Mouse (Mus musculus) thymus, postnatal 10 days (tissue): ENCODE results near the gene Polm.

ENCODE experiments used
- DNase-seq, 2 experiments: peaks; one replicate each; pipeline ENCODE4 v3.0.0; 2021; ENCODE audit warnings: low spot score in 2 of 2

The Polm gene

DNA sequence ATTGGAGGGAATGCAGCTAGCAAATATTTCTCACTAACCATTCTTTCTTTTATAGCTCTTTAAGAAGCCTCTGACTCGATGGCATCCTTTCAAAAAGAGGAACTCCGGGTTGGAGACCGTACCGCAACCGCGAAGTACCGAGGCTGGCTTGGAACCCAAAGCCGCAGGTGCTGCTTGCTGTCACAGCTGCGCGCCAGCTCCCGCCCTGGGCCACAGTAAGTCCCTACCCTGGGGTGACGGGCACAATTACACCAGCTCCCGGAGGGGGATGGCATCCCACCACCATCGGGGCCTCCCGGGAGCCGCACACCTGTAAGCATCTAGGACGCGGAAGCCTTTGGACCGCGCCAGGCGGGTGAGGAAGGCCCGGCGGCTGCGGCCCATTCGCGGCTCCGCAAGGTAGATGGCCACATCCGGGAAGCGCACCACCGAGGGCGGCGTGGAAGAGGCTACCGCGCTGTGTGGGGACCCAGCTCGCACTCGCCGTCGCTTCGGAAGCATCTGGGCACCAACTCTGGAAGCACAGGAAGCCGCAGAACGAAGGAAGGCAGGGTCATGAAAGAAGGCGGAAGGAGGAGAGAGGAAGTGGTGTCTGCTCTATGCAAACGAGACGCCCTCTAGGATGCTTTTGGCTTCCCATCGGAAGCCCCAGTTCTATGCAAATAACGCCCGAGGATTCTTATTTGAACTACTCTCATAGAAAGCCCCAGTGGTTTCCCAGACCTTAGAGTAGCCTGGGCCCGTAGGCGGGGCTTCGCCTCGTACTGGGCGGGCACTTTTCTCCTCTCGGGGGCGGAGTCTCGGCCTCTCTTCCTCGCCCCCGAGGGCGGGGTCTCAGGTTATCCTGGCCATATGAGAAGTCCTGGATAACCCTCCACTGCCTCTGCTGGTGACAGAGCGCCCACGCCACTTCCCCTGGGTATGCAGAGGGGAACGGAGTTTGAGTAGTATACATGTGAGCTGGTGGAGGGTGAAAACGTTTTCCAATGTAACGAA, at the start of gene Polm:
Polm (minus strand) TSS at position 766 of the 996 bp plus-strand sequence.
- DNase-seq, result peak; percentile 79

DNA sequence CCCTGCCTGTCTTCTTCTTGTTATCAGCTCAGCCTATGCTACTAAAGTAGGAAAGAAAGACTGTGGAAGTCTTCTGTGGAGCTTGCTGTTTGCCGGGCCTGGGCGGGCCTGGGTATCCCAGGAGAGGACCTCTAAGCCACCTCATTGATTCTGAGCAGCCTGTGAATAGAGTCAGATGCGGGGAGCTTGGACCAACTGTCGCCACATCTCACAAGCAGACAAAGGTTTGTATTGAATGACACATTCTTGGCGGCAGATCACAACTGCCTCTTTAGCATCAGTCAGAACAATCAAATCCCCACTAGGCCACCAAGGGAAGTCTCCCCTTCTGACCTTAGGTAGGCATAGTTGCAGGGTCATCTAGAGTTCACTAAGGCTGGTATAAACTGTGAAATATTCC, 49.4 kb upstream of the Polm start:
- DNase-seq, result no peak

DNA sequence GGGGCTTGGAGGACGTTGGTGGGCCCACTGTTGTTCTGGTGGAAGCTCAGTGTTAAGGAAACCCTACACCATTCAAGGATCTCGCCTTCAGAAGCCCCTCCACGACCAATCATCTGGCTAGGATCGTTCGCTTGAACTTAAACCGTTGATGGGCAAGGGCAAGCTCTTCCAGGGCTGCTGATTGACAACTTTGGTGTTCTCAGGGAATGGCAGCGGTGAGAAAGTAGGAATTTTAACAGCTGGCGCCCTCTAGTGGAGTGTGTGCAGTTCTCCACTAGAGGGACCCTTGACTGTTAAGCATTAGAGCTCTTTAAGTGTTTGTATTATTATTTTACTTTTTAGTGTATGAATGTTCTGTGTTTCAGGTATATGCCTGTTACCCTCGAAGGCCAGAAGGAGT, 48.4 kb upstream of the Polm start:
- peak in 1 of 2 experiments; percentile 72 for DNase-seq

DNA sequence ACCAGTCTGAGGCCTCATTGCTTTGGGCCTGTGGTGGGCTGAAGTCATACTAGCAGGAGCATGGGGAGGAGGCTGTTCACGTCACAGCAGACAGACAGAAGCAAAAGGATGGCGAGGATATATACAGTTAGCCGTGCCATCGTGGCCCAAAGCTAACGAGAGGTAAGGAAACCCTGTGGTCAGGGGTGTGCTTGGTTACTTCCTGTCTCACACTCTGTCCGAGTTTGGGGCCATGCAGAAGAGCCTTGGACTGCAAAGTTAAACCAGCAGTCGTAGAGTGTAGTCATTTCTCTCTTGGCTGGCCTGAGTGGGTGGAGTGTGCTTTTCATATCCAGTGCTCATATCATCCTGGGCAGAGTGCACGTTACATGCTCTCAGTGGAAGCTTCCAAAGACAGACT, 44.7 kb upstream of the Polm start:
- DNase-seq, result no peak

DNA sequence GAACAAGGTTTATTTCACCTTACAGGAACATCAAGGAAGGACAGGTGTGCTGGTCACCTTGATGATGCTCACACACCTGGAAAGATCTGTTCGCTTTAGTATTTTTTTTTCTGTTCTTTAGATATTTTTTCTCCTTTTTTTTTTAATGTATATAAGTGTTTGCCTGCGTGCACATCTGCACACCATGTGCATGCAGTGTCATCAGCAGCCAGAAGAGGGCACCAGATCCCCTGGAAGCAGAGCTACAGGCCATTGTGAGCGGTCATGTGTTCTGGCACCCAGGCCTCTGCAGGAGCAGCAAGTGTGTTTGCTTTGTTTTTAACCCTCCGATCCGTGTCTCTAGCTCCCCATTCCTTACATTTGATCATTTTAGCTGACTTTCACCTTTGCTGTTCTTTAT, 42.1 kb upstream of the Polm start:
- DNase-seq, result peak; percentile 24 to 62

DNA sequence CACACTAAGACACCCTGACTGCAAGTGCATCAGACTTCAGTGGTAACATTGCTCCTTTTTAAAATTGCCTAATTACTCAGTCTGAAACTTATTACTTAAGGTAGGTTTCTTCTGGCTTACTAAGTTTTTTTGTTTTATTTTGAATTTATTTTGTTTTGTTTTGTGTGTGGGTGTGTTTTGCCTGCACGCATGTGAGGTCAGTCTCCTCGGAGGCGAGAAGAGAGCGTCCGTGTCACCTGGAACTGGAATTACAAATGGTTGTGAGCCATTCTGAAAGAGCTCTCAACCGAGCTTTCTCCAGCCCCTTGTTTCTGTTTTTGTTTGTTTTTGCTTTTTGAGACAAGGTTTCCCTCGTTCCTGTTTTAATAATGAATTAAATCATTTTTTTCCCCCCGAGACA, 40.8 kb upstream of the Polm start:
- no peak for DNase-seq

DNA sequence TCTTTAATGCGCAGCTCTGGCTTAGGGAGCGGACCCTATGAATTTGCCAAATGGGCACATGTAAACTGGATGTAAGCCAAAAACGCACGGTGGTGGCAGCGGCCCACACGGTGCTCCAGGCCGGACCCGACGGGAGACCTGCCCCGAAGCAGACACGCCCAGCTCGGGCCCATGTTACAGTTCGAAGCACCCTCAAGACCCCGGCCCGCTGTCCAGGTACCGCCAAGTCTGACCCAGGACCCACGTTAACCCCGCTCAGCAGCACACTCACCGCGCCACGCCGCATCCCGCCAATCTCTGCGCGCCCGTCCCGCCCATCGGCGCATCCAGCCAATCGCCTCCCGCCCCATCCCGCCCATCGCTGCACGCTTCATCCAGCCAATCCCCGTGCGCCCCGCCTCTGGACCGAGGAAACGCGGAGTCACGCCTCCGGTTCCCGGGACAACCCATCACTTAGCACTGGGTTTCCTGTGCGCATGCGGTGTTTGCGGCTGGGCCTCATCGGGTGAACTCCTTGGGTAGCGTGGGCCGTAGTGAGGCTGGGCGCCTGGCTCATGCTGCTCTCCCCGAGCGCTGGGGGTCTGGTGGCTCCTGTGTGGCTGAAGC, 40.2 kb upstream of the Polm start, which contains the start of gene Pold2:
Pold2 (minus strand) TSS at position 372 of the 606 bp plus-strand sequence.
- peak; percentile 96 to 97 for DNase-seq

DNA sequence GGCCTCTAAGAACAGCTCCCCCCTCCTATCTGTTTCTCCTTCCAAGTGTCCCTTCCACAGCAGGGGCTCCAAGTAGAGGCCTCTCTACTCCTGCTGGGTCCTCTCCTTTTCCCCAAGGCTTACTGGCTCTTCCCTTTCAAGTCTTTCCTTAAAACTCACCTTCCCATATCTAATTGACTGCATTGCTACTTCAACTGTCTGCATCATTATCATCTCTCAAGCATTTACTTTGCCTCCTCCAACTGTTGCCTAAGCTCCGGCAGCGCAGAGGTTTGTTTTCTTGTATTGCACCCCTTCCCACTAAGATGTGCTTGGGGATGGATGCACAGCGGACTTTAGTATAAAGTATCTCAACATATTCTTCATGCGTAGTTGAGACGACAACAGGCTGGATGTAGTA, 39.6 kb upstream of the Polm start:
- DNase-seq, result no peak

DNA sequence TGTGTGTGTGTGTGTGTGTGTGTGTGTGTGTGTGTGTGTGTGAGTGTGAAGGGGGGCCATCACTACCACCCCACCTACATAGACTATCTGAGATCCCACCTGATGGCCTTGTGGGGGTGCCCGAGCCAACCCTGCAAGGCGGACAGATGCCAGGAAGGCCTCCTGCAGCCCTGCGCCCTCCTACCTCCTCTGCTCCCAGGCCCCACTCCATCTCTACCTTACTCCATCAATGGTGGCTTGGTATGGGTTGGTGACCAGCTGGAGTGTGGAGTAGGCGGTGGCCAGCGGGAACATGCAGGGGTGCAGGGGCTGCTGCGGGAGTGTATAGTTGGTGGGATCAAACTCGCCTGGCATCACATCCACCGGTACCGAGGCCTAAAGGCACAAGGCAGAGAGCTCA, 35.4 kb upstream of the Polm start:
- DNase-seq, result no peak

DNA sequence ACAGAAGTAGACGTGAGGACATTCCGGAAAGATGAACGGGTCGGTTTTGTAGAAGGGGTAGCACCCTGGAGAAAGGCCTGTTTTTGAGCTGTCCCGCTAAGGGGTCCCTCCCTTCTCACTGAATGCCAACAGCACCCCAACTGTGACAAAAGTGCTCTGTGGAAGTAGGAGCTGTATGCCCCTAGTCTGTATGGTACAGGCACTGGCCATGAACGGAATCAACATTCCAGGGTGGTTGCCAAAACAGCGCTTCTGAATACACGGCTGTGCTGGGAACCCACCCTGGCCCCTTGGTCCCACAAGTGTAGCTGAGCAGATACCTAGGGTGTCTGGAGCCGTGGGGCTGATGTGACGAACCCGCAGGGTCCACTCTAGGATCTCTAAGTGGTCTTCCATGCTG, 34.9 kb upstream of the Polm start:
- DNase-seq, result no peak

DNA sequence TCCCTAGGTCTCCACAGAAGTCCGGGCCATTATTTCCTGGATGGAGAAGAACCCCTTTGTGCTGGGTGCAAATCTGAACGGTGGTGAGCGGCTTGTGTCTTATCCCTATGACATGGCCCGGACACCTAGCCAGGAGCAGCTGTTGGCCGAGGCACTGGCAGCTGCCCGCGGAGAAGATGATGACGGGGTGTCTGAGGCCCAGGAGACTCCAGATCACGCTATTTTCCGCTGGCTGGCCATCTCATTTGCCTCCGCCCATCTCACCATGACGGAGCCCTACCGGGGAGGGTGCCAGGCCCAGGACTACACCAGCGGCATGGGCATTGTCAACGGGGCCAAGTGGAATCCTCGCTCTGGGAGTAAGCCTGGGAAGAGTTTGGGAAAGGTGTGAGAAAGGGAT, 32.3 kb upstream of the Polm start:
- DNase-seq, result no peak

DNA sequence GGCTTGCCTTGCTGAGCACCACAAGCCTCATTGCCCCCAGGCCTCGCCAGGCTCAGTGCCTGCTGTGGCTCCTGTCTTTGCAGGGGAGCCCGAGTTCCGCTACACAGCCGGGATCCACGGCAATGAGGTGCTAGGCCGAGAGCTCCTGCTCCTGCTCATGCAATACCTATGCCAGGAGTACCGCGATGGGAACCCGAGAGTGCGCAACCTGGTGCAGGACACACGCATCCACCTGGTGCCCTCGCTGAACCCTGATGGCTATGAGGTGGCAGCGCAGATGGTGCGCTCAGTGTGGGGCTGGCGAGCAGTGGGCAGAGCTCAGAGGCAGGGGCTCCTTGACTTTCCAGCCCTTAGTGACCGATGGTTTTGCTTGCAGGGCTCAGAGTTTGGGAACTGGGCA, 31.5 kb upstream of the Polm start:
- DNase-seq, result no peak

DNA sequence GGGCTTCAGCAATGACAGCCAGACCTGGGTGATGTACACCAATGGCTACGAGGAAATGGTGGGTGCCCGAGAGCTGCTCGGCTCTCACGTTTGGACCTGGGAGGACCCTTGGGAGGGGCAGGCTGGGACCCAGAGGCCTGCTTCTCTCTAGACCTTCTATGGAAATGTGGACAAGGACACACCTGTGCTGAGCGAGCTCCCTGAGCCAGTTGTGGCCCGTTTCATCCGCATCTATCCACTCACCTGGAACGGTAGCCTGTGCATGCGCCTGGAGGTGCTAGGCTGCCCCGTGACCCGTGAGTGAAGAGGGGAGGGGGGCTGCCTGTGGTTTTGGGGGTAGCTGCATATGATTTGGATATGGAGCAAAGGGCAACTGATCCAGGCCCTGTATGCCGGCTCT, 30.5 kb upstream of the Polm start:
- DNase-seq, result no peak

DNA sequence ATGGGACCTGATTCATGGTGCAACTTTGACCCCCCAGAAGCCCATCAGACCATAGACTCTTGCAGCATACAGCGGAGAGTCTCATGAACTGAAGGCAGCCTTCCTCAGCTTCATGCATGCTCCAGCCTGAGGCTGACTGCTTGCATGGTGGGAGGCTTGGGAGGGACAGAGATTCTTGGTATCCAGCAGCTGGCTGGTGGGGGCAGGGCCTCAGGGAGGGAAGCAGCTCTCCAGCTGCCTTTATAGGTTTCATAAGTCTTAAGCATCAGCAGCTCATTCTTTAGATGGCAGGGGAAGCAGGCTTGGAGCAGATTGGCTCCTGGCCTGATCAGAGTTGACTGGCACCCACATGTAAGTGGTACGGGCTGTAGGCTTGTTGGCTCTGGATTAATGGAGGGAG, 29.4 kb upstream of the Polm start:
- no peak for DNase-seq

DNA sequence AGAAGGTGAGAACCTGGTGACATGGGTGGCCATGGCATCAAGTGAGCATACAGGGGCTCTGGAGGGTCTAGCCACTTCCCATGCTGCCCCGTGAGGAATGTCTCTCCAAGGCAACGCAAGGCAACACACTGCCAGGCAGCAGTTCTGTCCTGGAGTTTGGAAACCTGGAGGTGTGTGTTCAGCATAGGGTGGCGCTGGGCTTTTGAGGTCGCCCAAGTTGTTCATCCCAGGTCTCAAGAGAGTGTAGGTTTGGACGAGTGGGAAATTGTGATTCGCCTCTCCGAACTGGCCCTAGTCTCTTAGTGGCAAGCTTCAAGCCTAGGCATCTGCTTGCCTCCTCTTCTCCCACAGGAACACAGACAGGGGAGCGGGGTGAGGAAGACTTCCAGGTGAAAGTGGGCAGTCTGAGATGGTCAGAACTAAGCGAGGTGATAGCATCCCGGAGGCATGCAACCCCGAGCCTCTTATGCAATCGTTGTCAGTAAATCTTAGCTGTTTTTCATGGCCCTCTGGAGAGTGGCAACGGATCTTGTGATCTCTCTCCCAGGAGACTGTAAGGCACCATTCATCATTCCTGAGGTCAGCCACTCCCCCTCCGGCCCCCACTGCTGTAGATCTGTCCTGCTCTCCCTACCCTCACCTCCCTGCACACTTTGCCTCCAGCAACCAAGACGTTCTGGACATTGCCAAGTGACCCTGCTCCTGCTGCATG, 24.7 kb upstream of the Polm start:
- no peak for DNase-seq

DNA sequence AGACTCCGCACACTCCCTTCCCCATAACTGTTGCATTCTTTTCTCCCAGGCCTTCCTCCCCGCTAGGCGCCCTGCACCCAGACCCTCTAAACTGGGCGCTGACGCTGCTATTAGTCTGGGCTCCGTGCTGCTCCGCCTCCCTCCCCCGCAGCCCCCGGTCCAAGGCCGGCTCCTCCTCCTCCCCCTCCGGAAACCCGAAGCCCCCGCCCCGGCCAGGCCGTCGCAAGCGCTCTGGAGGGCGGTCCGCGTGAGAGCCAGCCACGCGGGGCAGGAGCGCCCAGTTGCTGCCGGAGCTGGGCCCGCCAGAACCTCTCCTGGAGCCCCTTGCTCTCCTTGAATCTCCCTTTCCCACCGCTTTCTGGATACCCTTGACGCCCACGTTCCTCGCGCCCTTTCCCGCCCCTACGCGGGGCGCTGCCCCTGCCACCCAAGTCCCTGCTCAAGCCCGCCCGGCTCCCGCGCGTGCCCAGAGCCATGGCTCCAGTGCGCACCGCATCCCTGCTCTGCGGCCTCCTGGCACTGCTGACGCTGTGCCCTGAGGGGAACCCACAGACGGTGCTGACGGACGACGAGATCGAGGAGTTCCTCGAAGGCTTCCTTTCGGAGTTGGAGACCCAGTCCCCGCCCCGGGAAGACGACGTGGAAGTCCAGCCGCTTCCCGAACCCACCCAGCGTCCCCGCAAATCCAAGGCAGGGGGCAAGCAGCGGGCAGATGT, 24.0 kb upstream of the Polm start, which contains the start of gene Aebp1:
Aebp1 (plus strand) TSS at position 270 of the 716 bp plus-strand sequence.
- DNase-seq, result no peak

DNA sequence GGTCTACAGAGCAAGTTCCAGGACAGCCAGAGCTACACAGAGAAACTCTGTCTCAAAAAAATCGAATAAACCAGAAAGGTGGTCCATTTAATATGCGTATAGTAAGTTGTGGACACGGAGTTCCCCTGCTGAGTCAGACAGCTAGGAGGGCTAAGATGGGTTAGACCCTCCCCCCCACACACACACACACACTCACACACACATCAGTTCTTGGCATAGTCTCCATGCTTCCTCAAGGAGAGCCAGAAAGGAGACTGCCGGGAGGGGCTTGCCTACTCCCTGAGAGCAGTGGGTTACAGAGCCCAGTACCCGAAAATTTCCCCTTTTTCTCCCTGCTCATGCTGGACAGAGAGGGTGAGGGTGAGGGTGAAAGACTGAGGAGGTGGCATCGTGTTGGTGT, 22.8 kb upstream of the Polm start:
- DNase-seq, result no peak

DNA sequence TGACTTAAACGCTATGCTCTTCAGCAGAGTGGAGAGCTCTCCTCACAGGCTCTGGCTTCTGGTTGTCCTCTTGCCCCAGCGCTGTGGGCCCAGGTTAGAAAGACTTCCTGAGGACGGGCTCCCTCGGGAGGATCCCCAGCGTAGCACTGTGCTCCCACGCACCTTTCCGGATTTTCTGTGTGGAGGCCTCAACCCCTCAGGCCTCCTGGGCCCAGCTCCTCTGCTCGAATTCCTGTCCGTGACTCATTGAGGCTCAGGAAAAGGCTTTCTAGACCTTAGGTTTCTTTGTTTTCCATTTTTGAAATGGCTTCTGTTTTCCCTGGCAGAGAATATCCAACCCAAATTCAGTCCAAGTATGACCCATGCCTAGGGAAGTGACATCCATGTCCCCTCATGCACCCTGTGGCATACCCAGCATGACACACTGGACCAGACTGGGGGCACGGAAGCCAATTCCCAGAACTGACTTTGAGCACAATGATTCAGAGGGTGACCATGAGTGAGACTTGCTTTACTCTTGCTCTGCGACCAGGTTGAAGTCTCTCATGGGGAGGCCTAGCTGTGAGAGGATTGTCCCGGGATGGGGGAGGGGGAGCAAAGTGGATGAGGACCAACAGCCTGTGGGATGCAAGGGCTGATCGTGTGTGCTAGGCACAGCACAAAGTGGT, 22.2 kb upstream of the Polm start:
- no peak for DNase-seq

DNA sequence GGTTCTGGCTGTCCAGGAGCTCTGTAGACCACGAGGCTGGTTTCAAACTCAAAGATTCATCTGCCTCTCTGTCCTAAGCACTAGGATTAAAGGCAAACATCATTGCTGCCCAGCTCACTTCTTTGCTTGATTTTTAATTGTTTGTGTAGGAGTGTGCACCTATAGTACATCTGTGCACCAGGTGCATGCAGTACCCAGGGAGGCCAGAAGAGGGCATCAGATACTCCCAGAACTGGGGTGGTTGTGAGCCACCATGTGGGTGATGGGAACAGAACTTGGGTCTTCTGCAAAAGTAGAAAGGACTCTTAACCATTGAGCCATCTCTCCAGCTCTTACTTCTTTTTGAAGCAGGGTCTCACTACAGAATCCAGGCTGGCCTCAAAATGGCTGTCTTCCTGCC, 20.9 kb upstream of the Polm start:
- DNase-seq, result no peak

DNA sequence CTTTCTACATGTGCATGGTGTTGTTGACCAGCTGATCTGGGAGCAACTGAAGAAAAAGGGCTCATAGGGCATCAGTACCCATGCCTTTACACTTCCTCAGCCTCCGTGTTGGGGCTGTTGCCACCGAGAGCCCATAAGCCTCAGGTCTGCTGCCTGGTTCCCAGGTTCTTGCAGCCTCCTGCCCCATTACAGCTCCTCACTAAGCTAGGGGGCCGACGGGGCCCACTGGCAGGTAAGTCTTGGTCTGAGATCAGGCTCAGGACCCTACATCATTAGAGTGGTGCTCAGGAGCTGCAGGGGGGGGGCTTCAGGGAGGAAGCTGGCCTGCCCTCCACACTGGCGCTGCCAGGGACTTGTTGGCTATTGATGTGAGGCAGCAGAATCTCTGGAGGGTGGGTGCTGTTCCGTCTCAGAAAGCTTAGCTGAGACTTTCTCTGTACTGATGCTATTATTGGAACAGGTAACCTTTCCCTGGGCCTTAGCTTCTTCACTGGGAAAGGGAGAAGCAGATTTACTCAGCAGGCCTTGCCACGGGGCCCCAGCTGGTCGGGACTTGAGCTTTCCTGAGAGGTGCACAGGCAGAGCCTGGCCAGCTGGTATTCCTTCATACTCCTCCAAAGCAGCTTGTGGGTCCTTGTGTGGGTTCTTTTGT, 18.8 kb upstream of the Polm start:
- DNase-seq, result no peak

DNA sequence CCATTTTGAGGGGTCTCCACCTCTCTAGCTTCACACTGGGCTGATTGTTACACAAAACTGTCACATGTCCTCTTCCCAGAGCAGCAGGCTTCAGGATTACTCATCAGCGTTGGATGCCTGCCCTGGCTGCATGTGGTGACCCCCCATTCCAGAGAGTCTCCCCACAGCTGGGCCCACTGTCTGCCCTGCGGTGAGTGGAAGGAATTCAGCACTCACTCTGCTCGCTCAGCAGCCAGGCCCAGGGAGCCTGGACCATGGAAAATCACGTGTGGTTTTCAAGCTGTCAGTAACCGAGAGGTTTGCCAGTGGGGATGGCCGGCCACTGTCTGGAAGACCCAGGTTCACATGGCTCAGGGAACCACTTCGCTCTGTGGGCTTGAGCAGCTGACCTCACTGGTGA, 18.1 kb upstream of the Polm start:
- DNase-seq, result no peak
